Comparison of ENCODE assay signal across 9 mouse cellular contexts in genomic region chr12:88709223-88709622, GRCm38 (mm10). TPM values are rescaled to one million over a fixed set of nuclear protein-coding genes. Genes with fewer than 3 reads are reported as not detected.
DNase-seq lines count a peak whose midpoint lies in the region; ATAC-seq lines count a peak whose summit lies in the region.
"Had no signal": no experiment of that assay in that cellular context is flagged by ENCODE, and none has a peak within 500 bp of the region (broad histone marks: within the 10 kb centered on the region; RNA-seq: fewer than 3 reads in every experiment).

No protein-coding gene starts in this region.

- WGBS in heart, embryonic 10.5 days: 10% methylated on average over 11 of the region's 11 CpGs
- 10% methylated on average over 11 of the region's 11 CpGs for WGBS in kidney, embryonic 14.5 days

- ATAC-seq in kidney, embryonic 14.5 days (ENCODE audit: low FRiP score, low TSS enrichment): peak; percentile 91
- peak; percentile 95 for ATAC-seq in megakaryocyte progenitor cell, adult 5-6 weeks (replicated peaks; ENCODE audit: poor library complexity)

- H3K27me3 ChIP-seq in heart, embryonic 10.5 days (ENCODE audit: insufficient read depth, poor library complexity, severe bottlenecking): no peaks in the 10 kb centered on the region
- H3K27me3 ChIP-seq in kidney, embryonic 14.5 days (ENCODE audit: control insufficient read depth, insufficient read depth, low read length): no peaks in the 10 kb centered on the region

- no peaks in the 10 kb centered on the region for H3K36me3 ChIP-seq in heart, embryonic 10.5 days
- no peaks in the 10 kb centered on the region for H3K36me3 ChIP-seq in kidney, embryonic 14.5 days (ENCODE audit: control insufficient read depth, insufficient read depth, low read length)

- peak; percentile 38 for DNase-seq in right cerebral cortex, postnatal 14 days
- no peak for DNase-seq in right cerebral cortex, adult 18-20 months
- DNase-seq in c-Kit-positive CD71-positive TER-119-positive erythroid progenitor cells, embryonic 14.5 days (ENCODE audit: low spot score): peak; percentile 21
- peak; percentile 83 for DNase-seq in heart, embryonic 10.5 days (ENCODE audit: low spot score)
- DNase-seq in testis, postnatal 14 days (ENCODE audit: low spot score): peak; percentile 43
- DNase-seq in layer of hippocampus, adult 8-10 months (ENCODE audit: low spot score in 2 of 2): no peak

- no peak overlapping the region for H3K9ac ChIP-seq in kidney, embryonic 14.5 days (ENCODE audit: low read depth, low read length)

- H3K4me2 ChIP-seq in kidney, embryonic 14.5 days (replicated peaks; ENCODE audit: low read depth, low read length): no peak overlapping the region

- H3K4me3 ChIP-seq in heart, embryonic 10.5 days: no peak overlapping the region
- H3K4me3 ChIP-seq in kidney, embryonic 14.5 days (ENCODE audit: low read length): no peak overlapping the region

- H3K27ac ChIP-seq in heart, embryonic 10.5 days: no peak overlapping the region
- no peak overlapping the region for H3K27ac ChIP-seq in kidney, embryonic 14.5 days (ENCODE audit: low read depth, low read length)

- H3K9me3 ChIP-seq in heart, embryonic 10.5 days: no peaks in the 10 kb centered on the region
- no peaks in the 10 kb centered on the region for H3K9me3 ChIP-seq in kidney, embryonic 14.5 days (ENCODE audit: control insufficient read depth, low read length)

- H3K4me1 ChIP-seq in heart, embryonic 10.5 days: no peaks in the 10 kb centered on the region
- no peaks in the 10 kb centered on the region for H3K4me1 ChIP-seq in kidney, embryonic 14.5 days (ENCODE audit: control insufficient read depth, insufficient read depth, low read length)

RNA-seq across cellular contexts. Expression of gene Nrxn3, which starts 13.5 kb away (rescaled TPM):
- polyA plus RNA-seq in heart, embryonic 10.5 days (2016; fragmentation: Nextera tagmentation; extraction: Ambion mirVana): 3.7 and 4.8 TPM in 2 replicates
- 3.5 and 5.2 TPM in 2 replicates for polyA plus RNA-seq in kidney, embryonic 14.5 days (2014; fragmentation: Nextera tagmentation; extraction: Ambion mirVana)
- not detected in 2 replicates for total RNA-seq in megakaryocyte progenitor cell, adult 5-6 weeks (2015)
- total RNA-seq in megakaryocyte progenitor cell, adult 5-6 weeks (2017): not detected in 2 replicates
- 100 to 1,000 TPM; 173 to 206 (median 191) TPM for total RNA-seq in layer of hippocampus, adult 8-10 months (2022)
- total RNA-seq: neutrophil, adult 5-6 weeks had no signal

Comparison
In these comparisons a context has a peak if more than half of its experiments do, and no peak if none do; other contexts are left out.
1. DNase-seq: peak in right cerebral cortex, postnatal 14 days (single experiment), c-Kit-positive CD71-positive TER-119-positive erythroid progenitor cells, embryonic 14.5 days (single experiment), heart, embryonic 10.5 days (single experiment) and testis, postnatal 14 days (single experiment); none in right cerebral cortex, adult 18-20 months (single experiment) and layer of hippocampus, adult 8-10 months (0 of 2).
2. RNA of gene Nrxn3, which starts 13.5 kb away (total RNA-seq): 173 to 206 TPM in layer of hippocampus, adult 8-10 months; not detected in megakaryocyte progenitor cell, adult 5-6 weeks; every median in the first group is over 100 times any median in the second.